Mouse (Mus musculus) brain, embryonic 14.5 days (tissue): ENCODE results near the gene Edaradd.

Source experiments
- CTCF ChIP-seq: fragments of 200-500 bp; IDR thresholded peaks from 2 replicates; pipeline ENCODE4 v1.5.1; 2012; ENCODE audit warnings: inconsistent platforms, mild to moderate bottlenecking, moderate library complexity, borderline replicate concordance; ENCODE audit not compliant: insufficient read depth, insufficient read length; ENCODE audit errors: extremely low read depth
- POLR2A ChIP-seq: fragments of 200-500 bp; IDR thresholded peaks from 2 replicates; pipeline ENCODE4 v1.6.1; 2012; ENCODE audit warnings: mild to moderate bottlenecking, inconsistent platforms, borderline replicate concordance; ENCODE audit not compliant: poor library complexity, insufficient read depth, insufficient read length, severe bottlenecking; ENCODE audit errors: extremely low read depth

DNA sequence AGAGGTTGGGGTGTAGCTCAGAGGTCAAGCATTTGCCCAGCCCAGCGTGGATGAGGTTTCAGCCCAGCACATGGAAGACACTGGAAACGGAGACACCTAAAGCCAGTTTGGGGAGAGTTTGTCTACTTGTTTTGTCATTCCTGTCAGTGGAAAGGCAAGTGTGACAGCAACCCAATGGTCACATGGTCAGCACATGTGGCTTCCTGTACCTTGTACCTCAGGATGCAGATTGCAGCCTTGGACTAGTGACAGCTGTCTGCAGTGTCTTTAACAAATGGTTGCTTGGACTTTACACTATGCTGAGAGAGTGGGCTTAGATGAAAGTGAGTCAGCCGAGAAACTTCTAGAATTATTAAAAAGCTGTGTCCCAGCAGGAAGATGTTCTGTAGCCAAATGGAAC is 14.4 kb upstream of the Edaradd start:
- TF ChIP-seq CTCF (no peak), POLR2A (no peak)
